Mouse (Mus musculus): ENCODE results near the gene Dcaf6. TPM values are rescaled to one million over a fixed set of nuclear protein-coding genes. Genes with fewer than 3 reads are reported as not detected.

Gene Dcaf6
- polyA plus RNA-seq, 1 experiment, result 26.0 TPM

- no peak for DNase-seq
- no peak overlapping the region for H3K4me3 ChIP-seq (replicated peaks; ENCODE audit: extremely low read depth, low read depth, low read length)
- WGBS, result 54% methylated on average over 6 of the region's 6 CpGs
- TF ChIP-seq CTCF (IDR thresholded peaks at IDR 0.05; ENCODE audit: insufficient read depth, low read length) (no peak), POLR2A (IDR thresholded peaks at IDR 0.05; ENCODE audit: borderline replicate concordance, extremely low read depth, low read depth, low read length) (no peak)
- no peaks in the 10 kb centered on the region for H3K4me1 ChIP-seq (ENCODE audit: control insufficient read depth, insufficient read depth, low read length)
Measured at GRCm38 (mm10) chr1:165291606-165292005, 168.7 kb downstream of the Dcaf6 start.

GRCm38 (mm10) chr1:165289831-165290230, 170.4 kb downstream of the Dcaf6 start:
- peak; percentile 39 for DNase-seq
- TF ChIP-seq POLR2A (IDR thresholded peaks at IDR 0.05; ENCODE audit: borderline replicate concordance, extremely low read depth, low read depth, low read length) (no peak), CTCF (IDR thresholded peaks at IDR 0.05; ENCODE audit: insufficient read depth, low read length) (peak; percentile 42; the same call in 1 of the 2 replicates)
- H3K4me1 ChIP-seq (ENCODE audit: control insufficient read depth, insufficient read depth, low read length), result no peaks in the 10 kb centered on the region
- WGBS, result 84% methylated on average over 4 of the region's 4 CpGs
- H3K4me3 ChIP-seq (replicated peaks; ENCODE audit: extremely low read depth, low read depth, low read length), result no peak overlapping the region

GRCm38 (mm10) chr1:165288165-165288564, 172.1 kb downstream of the Dcaf6 start:
- no peaks in the 10 kb centered on the region for H3K4me1 ChIP-seq (ENCODE audit: control insufficient read depth, insufficient read depth, low read length)
- no peak for DNase-seq
- no peak for TF ChIP-seq POLR2A (IDR thresholded peaks at IDR 0.05; ENCODE audit: borderline replicate concordance, extremely low read depth, low read depth, low read length)
- TF ChIP-seq CTCF (IDR thresholded peaks at IDR 0.05; ENCODE audit: insufficient read depth, low read length), result no peak
- H3K4me3 ChIP-seq (replicated peaks; ENCODE audit: extremely low read depth, low read depth, low read length), result no peak overlapping the region
- WGBS, result 89% methylated on average over 9 of the region's 9 CpGs

GRCm38 (mm10) chr1:165284096-165284495, 176.2 kb downstream of the Dcaf6 start:
- Histone ChIP-seq H3K4me1 (ENCODE audit: control insufficient read depth, insufficient read depth, low read length) (no peaks in the 10 kb centered on the region), H3K4me3 (replicated peaks; ENCODE audit: extremely low read depth, low read depth, low read length) (no peak overlapping the region)
- DNase-seq, result no peak
- WGBS, result 68% methylated on average over 7 of the region's 7 CpGs
- TF ChIP-seq CTCF (IDR thresholded peaks at IDR 0.05; ENCODE audit: insufficient read depth, low read length), result no peak
- no peak for TF ChIP-seq POLR2A (IDR thresholded peaks at IDR 0.05; ENCODE audit: borderline replicate concordance, extremely low read depth, low read depth, low read length)

GRCm38 (mm10) chr1:165282967-165283345, 177.3 kb downstream of the Dcaf6 start:
- TF ChIP-seq POLR2A (IDR thresholded peaks at IDR 0.05; ENCODE audit: borderline replicate concordance, extremely low read depth, low read depth, low read length) (no peak), CTCF (IDR thresholded peaks at IDR 0.05; ENCODE audit: insufficient read depth, low read length) (no peak)
- Histone ChIP-seq H3K4me3 (replicated peaks; ENCODE audit: extremely low read depth, low read depth, low read length) (no peak overlapping the region), H3K4me1 (ENCODE audit: control insufficient read depth, insufficient read depth, low read length) (no peaks in the 10 kb centered on the region)
- no peak for DNase-seq
- WGBS, result 43% methylated on average over 7 of the region's 7 CpGs

GRCm38 (mm10) chr1:165282222-165282966, 177.9 kb downstream of the Dcaf6 start:
- peak overlapping the region; percentile 50 for H3K4me3 ChIP-seq (replicated peaks; ENCODE audit: extremely low read depth, low read depth, low read length)
- no peak for DNase-seq
- H3K4me1 ChIP-seq (ENCODE audit: control insufficient read depth, insufficient read depth, low read length), result no peaks in the 10 kb centered on the region
- TF ChIP-seq CTCF (IDR thresholded peaks at IDR 0.05; ENCODE audit: insufficient read depth, low read length) (no peak), POLR2A (IDR thresholded peaks at IDR 0.05; ENCODE audit: borderline replicate concordance, extremely low read depth, low read depth, low read length) (no peak)
- 4% methylated on average over 35 of the region's 35 CpGs for WGBS

GRCm38 (mm10) chr1:165281351-165282221, 178.7 kb downstream of the Dcaf6 start:
- TF ChIP-seq CTCF (IDR thresholded peaks at IDR 0.05; ENCODE audit: insufficient read depth, low read length) (no peak), POLR2A (IDR thresholded peaks at IDR 0.05; ENCODE audit: borderline replicate concordance, extremely low read depth, low read depth, low read length) (no peak)
- Histone ChIP-seq H3K4me1 (ENCODE audit: control insufficient read depth, insufficient read depth, low read length) (no peaks in the 10 kb centered on the region), H3K4me3 (replicated peaks; ENCODE audit: extremely low read depth, low read depth, low read length) (peak overlapping the region; percentile 50)
- DNase-seq, result peak; percentile 45
- WGBS, result 3% methylated on average over 63 of the region's 71 CpGs

GRCm38 (mm10) chr1:165280741-165281140, 179.5 kb downstream of the Dcaf6 start:
- TF ChIP-seq CTCF (IDR thresholded peaks at IDR 0.05; ENCODE audit: insufficient read depth, low read length) (no peak), POLR2A (IDR thresholded peaks at IDR 0.05; ENCODE audit: borderline replicate concordance, extremely low read depth, low read depth, low read length) (no peak)
- H3K4me1 ChIP-seq (ENCODE audit: control insufficient read depth, insufficient read depth, low read length), result no peaks in the 10 kb centered on the region
- no peak for DNase-seq
- WGBS, result 56% methylated on average over 10 of the region's 10 CpGs
- H3K4me3 ChIP-seq (replicated peaks; ENCODE audit: extremely low read depth, low read depth, low read length), result no peak overlapping the region

Other genes starting within 250 kb of the Dcaf6 start
- gene Tiprl, start 223.5 kb downstream of the Dcaf6 start, polyA plus RNA-seq (2012; rRNA removed), result 16.3 and 21.2 TPM in 2 replicates
- 2.8 and 3.0 TPM in 2 replicates for gene Gpr161, start 164.7 kb downstream of the Dcaf6 start, polyA plus RNA-seq (2012; rRNA removed)
- 53.8 and 63.5 TPM in 2 replicates for gene Mpc2, start 162 bp upstream of the Dcaf6 start, polyA plus RNA-seq (2012; rRNA removed)
- gene Adcy10, start 24.7 kb upstream of the Dcaf6 start, polyA plus RNA-seq (2012; rRNA removed), result 0.08 and 0.14 TPM in 2 replicates
- 33.6 and 47.2 TPM in 2 replicates for gene Mpzl1, start 174.1 kb upstream of the Dcaf6 start, polyA plus RNA-seq (2012; rRNA removed)
- gene Rcsd1, start 249.3 kb upstream of the Dcaf6 start, polyA plus RNA-seq (2012; rRNA removed), result 33.9 and 40.9 TPM in 2 replicates